Mouse (Mus musculus) cerebellum, adult 9-11 months (tissue): ENCODE measurements around the gene Fcgr2b.
"Not testable (repeated sequence)": the region's sequence is repeated elsewhere in the genome, so short reads cannot be mapped to it uniquely, and the experiment has no call there.

Source experiments
- DNase-seq: peaks from one replicate; pipeline ENCODE4 v3.0.0; 2022

Fcgr2b gene

GRCm38 (mm10) chr1:170976447-170976846 is at the start of gene Fcgr2b:
Gene Fcgr2b (minus strand): TSS chr1:170976547.
- no peak for DNase-seq

DNA sequence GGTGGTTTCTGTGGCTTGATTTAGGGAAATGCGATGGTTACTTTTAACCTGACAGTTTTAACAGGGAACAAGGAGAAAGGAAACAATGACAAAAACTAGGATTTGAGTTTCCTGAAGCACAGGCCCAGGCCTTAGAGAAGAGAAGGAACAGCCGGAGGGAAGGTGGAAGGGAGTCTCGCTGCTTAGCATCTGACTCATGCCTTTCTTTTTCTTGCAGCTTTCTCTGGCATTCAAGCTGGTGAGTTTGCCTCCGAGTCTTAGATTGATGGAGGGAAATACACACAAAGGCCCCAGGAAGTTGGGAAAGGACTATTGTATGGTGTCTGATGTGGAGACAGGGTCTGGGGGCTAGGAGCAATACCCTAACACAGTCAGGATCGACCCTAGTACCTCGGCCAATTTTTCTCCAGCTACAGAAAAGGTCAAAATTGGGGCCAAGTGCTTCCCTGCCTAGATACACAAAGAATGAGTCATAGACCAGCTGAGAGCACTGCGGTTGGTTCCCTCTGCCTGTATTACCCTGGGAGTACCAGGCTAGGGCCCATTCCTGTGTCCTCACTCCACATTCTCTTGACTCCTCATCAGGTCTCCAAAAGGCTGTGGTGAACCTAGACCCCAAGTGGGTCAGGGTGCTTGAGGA is 43.1 kb upstream of the Fcgr2b start:
- no peak for DNase-seq

DNA sequence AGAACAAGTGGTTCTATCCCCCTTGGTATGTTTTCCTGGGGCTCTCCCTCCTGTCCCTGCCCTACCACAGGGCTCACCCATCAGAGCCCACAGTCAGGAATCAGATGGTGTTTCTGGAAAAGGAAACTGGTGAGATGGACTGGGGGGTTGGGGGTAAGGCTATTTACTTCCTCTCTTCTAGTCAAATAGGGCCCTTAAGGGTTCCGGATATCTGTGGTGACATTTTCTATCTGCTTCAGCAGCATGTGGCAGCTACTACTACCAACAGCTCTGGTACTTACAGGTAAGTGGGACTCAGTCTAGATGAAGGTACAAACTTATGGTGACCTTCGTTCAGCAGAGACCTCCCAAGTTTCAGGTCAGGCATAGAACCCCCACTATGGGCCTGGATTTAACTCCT is 42.4 kb upstream of the Fcgr2b start, which contains the start of gene Fcgr4:
TSS of gene Fcgr4 (plus strand) at position 184 of the 400 bp plus-strand sequence.
- no peak for DNase-seq

- no peak for DNase-seq
Measured at GRCm38 (mm10) chr1:171017468-171018158, 41.3 kb upstream of the Fcgr2b start.

GRCm38 (mm10) chr1:171016676-171017356 is 40.5 kb upstream of the Fcgr2b start:
- no peak for DNase-seq

GRCm38 (mm10) chr1:171011733-171012132 is 35.4 kb upstream of the Fcgr2b start:
- no peak for DNase-seq

DNA sequence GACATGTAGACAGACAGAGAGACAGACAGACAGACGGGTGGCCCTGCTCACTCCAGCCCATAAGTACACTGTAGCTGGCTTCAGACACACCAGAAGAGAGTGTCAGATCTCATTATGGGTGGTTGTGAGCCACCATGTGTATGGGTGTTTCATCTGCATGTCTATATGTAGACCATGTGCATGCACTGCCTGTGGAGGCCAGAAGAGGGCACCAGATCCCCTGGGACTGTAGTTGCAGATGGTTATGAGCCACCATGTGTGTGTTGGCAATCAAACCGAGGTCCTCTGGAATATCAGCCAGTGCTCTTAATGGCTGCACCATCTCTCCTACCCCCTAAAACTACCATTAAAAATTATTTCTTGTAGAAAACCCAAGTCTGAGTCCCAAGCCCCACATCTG is 30.6 kb upstream of the Fcgr2b start:
- DNase-seq = no peak

- no peak for DNase-seq
Measured at GRCm38 (mm10) chr1:171006335-171006734, 30.0 kb upstream of the Fcgr2b start.

DNA sequence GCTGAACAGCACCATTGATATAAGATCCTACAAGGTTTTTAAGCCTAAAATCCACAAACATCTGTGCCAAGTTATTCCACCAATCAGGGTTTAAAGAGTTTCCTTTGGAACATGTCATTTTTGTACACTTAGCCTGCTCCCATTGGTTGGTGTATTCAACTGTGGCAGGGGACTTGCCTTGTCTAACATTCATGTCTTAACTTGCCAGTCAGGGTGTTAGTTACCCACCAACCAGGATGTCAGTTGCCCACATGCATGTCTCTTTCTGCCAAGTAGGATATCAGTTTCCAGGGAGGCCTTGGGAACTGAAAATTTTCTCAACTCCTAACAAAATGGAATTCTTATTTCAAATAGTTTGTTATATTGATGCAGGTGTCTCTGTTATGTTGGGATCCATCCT is 29.2 kb upstream of the Fcgr2b start:
- DNase-seq = no peak

DNA sequence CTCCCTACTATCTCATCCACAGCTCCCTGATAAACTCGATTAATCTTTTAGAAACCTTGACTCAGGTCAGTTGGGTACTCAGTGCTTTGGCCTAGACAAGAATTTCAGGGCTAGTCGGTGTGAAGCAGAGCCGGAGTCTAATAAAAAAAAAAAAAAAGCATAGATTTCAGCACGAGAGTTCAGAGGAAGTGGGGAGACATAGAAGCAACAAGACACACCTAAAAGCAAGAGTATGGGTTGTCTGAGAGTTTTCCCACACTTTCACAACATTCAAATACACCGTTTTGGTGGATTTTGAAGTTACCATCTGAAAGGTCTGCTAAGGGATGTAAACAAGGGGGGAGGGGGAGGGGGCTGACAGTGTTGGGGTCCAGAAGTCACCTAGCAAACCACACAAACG is 28.7 kb upstream of the Fcgr2b start:
- DNase-seq = no peak

- DNase-seq = no peak
Measured at GRCm38 (mm10) chr1:170999811-171000210, 23.5 kb upstream of the Fcgr2b start.

- peak; percentile 13 for DNase-seq
Measured at GRCm38 (mm10) chr1:170997756-170998655, 21.7 kb upstream of the Fcgr2b start.

GRCm38 (mm10) chr1:170996753-170997152 is 20.4 kb upstream of the Fcgr2b start:
- DNase-seq = peak; percentile 43

- DNase-seq = no peak
Measured at GRCm38 (mm10) chr1:170996034-170996433, 19.7 kb upstream of the Fcgr2b start.

DNA sequence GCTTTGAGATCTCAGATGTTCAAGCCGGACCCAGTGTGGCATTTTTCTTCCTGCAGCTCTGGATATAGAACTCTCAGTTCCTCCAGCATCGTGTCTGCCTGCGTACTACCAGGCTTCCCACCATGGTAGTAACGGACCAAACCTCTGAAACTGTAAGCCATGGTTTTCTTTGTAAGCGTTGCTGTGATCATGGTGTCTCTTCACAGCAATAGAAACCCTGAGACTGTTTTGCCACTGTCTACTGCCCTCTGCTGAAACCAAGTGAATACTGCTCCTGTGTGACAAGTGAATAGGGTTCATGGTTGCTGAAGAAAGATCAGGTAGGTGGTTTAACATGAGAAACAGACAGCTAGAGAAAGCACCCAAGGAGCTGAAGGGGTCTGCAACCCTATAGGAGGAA is 16.2 kb upstream of the Fcgr2b start:
- DNase-seq = no peak

- DNase-seq = no peak
Measured at GRCm38 (mm10) chr1:170989656-170990055, 13.3 kb upstream of the Fcgr2b start.

DNA sequence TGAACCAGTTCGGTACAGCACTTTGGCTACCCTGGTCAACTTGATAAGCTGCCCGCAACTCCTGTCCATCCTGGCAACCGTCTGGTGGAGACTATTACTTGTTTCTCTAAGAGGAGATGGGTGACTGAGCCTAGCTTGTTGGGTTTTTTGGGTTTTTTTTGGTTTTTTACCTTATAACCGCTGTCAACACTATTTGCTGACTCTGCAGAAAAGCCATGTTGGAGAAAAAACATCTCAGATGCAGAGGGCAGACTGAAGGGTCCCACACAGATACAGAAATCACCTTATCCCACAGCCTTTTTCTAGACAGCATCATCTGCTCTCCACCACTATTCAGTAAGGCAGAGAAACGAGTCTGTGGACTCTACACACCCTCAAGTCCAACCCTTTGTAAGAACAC is 9.5 kb upstream of the Fcgr2b start:
- DNase-seq = no peak

DNA sequence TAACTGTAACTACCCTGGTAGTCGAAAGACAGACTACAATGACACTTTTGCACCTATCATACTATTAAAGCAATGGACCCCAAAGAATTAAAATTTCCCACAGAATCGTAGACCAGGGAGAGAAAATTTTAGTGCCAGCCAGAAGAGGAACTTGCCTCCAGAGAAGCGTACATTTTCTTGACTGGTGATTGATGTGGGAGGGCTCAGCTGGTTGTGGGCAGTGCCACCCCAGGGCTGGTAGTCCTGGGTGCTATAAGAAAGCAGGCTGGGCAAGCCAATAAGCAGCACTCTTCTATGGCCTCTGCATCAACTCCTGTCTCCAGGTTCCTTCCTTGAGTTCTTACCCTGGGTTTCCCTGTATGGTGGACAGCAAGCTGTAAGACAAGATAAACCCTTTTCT is 8.7 kb upstream of the Fcgr2b start:
- DNase-seq = no peak

- no peak for DNase-seq
Measured at GRCm38 (mm10) chr1:170983066-170983465, 6.7 kb upstream of the Fcgr2b start.

- DNase-seq = no peak
Measured at GRCm38 (mm10) chr1:170982301-170982700, 6.0 kb upstream of the Fcgr2b start.

DNA sequence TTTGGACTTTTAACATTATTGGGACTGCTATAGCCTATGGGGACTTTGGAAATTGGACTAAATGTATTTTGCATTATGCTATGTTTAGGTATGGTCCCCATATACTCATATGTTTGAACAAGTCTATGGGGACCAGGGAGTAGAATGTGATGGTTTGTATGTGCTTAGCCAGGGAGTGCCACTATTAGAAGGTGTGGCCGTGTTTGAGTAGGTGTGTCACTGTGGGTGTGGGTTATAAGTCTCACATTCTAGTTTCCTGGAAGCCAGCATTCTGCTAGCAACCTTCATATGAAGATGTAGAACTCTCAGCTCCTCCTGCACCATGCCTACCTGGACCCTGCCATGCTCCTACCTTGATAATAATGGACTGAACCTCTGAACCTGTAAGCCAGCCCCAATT is 5.3 kb upstream of the Fcgr2b start:
- not testable (repeated sequence) for DNase-seq

DNA sequence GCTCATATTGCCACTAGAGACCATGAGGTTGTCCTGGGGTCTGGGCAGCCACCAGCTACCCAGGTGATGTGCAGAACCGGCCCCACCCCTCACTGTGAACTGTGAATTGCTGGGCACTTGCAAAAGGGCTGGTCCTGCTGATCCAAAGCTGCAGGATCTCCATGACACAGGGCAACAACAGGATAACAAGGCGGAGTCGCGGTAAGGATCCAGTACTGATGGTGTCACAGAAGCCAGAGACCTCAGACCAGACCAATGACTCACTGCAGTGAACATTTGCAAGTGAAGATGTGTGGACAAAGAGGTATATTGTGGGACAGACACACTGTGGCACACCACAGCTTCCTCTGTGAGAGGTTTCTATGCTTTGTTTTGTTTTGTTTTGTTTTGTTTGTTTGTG is 2.3 kb upstream of the Fcgr2b start:
- DNase-seq = no peak

GRCm38 (mm10) chr1:170975751-170976161 is 591 bp downstream of the Fcgr2b start:
- DNase-seq = peak; percentile 6
